Mouse (Mus musculus): ENCODE results near the gene Dip2a.

The Dip2a gene

GRCm38 (mm10) chr10:76239401-76239800, 105.7 kb downstream of the Dip2a start:
- no peak for DNase-seq

- peak; percentile 91 for DNase-seq
Measured at GRCm38 (mm10) chr10:76237341-76238225, 107.5 kb downstream of the Dip2a start, which contains the start of gene Prmt2. Gene Prmt2, minus strand, starts transcription at chr10:76237865.

GRCm38 (mm10) chr10:76229627-76230026, 115.5 kb downstream of the Dip2a start:
- no peak for DNase-seq

- no peak for DNase-seq
Measured at GRCm38 (mm10) chr10:76225944-76226343, 119.1 kb downstream of the Dip2a start.

- no peak for DNase-seq
Measured at GRCm38 (mm10) chr10:76218240-76218639, 126.9 kb downstream of the Dip2a start.

GRCm38 (mm10) chr10:76217056-76217455, 128.0 kb downstream of the Dip2a start:
- DNase-seq = no peak

GRCm38 (mm10) chr10:76214161-76214560, 130.9 kb downstream of the Dip2a start:
- DNase-seq = no peak

GRCm38 (mm10) chr10:76212121-76212520, 133.0 kb downstream of the Dip2a start:
- DNase-seq = no peak

- no peak for DNase-seq
Measured at GRCm38 (mm10) chr10:76210806-76211205, 134.3 kb downstream of the Dip2a start.
